Comparison of ENCODE assay signal across 10 mouse cellular contexts in genomic region chr13:120079644-120080043, GRCm38 (mm10). TPM values are rescaled to one million over a fixed set of nuclear protein-coding genes. Genes with fewer than 3 reads are reported as not detected.
"Had no signal": no experiment of that assay in that cellular context is flagged by ENCODE, and none has a peak within 500 bp of the region (broad histone marks: within the 10 kb centered on the region; RNA-seq: fewer than 3 reads in every experiment).

No protein-coding gene starts in this region.

RNA-seq across cellular contexts. Expression of gene Gm21188, which starts 27.6 kb away (rescaled TPM):
- total RNA-seq: left cerebral cortex, adult 8-10 months; left cerebral cortex, postnatal 10 days; left cerebral cortex, postnatal 14 days; left cerebral cortex, postnatal 25 days; left cerebral cortex, postnatal 4 days; megakaryocyte-erythroid progenitor cell, adult 5-6 weeks; midbrain, postnatal 0 days had no signal

RNA-seq across cellular contexts. Expression of gene Gm36079, which starts 52.8 kb away (rescaled TPM):
- total RNA-seq: left cerebral cortex, adult 8-10 months; left cerebral cortex, postnatal 10 days; left cerebral cortex, postnatal 14 days; left cerebral cortex, postnatal 25 days; left cerebral cortex, postnatal 36 days; left cerebral cortex, postnatal 4 days; liver, adult 2 months; megakaryocyte-erythroid progenitor cell, adult 5-6 weeks; midbrain, postnatal 0 days; monocyte, adult 5-6 weeks had no signal
